Mouse (Mus musculus) urinary bladder, postnatal 36 days (tissue): ENCODE results near the gene Cops2.

Experiments used
- DNase-seq, 2 experiments: peaks; one replicate each; pipeline ENCODE4 v3.0.0; 2022; ENCODE audit warnings: low spot score in 2 of 2, mixed read lengths in 1 of 2

Gene Cops2

GRCm38 (mm10) chr2:125858521-125859280 lies at the start of gene Cops2, which contains the start of gene Galk2:
TSS of gene Cops2 (minus strand) at chr2:125859139.
TSS of gene Galk2 (plus strand) at chr2:125859109.
- DNase-seq = peak; percentile 91 to 93

GRCm38 (mm10) chr2:125907580-125908255 lies 48.8 kb upstream of the Cops2 start:
- DNase-seq = no peak

- DNase-seq = no peak
Measured at GRCm38 (mm10) chr2:125906407-125907066, 47.6 kb upstream of the Cops2 start.

- DNase-seq = no peak
Measured at GRCm38 (mm10) chr2:125901426-125901825, 42.5 kb upstream of the Cops2 start.

- DNase-seq = no peak
Measured at GRCm38 (mm10) chr2:125900797-125901410, 42.0 kb upstream of the Cops2 start.

- DNase-seq = no peak
Measured at GRCm38 (mm10) chr2:125896355-125896754, 37.4 kb upstream of the Cops2 start.

GRCm38 (mm10) chr2:125895099-125895498 lies 36.2 kb upstream of the Cops2 start:
- no peak for DNase-seq

GRCm38 (mm10) chr2:125893096-125893495 lies 34.2 kb upstream of the Cops2 start:
- DNase-seq = peak in 1 of 2 experiments; percentile 7

GRCm38 (mm10) chr2:125885891-125886576 lies 27.1 kb upstream of the Cops2 start:
- DNase-seq = no peak

GRCm38 (mm10) chr2:125870159-125870558 lies 11.2 kb upstream of the Cops2 start:
- DNase-seq = no peak

GRCm38 (mm10) chr2:125868301-125868700 lies 9.4 kb upstream of the Cops2 start:
- no peak for DNase-seq

- DNase-seq = peak; percentile 42 to 65
Measured at GRCm38 (mm10) chr2:125866058-125866740, 7.3 kb upstream of the Cops2 start.

- DNase-seq = no peak
Measured at GRCm38 (mm10) chr2:125865585-125865984, 6.6 kb upstream of the Cops2 start.

GRCm38 (mm10) chr2:125864551-125864950 lies 5.6 kb upstream of the Cops2 start:
- DNase-seq = no peak

- DNase-seq = no peak
Measured at GRCm38 (mm10) chr2:125863799-125864198, 4.9 kb upstream of the Cops2 start.

- no peak for DNase-seq
Measured at GRCm38 (mm10) chr2:125857707-125858106, 1.2 kb downstream of the Cops2 start.

GRCm38 (mm10) chr2:125851237-125851636 lies 7.7 kb downstream of the Cops2 start:
- no peak for DNase-seq

- DNase-seq = no peak
Measured at GRCm38 (mm10) chr2:125838708-125839284, 20.1 kb downstream of the Cops2 start.

- no peak for DNase-seq
Measured at GRCm38 (mm10) chr2:125838091-125838490, 20.8 kb downstream of the Cops2 start.

- DNase-seq = no peak
Measured at GRCm38 (mm10) chr2:125829924-125830323, 29.0 kb downstream of the Cops2 start.
